Mouse (Mus musculus): ENCODE measurements at regions not wholly inside any gene's neighbourhood (a gene's known extent, or its start where the extent isn't known, plus 50 kb on each side); places are given as distances from the start of the nearest gene placed in this dataset.

DNA sequence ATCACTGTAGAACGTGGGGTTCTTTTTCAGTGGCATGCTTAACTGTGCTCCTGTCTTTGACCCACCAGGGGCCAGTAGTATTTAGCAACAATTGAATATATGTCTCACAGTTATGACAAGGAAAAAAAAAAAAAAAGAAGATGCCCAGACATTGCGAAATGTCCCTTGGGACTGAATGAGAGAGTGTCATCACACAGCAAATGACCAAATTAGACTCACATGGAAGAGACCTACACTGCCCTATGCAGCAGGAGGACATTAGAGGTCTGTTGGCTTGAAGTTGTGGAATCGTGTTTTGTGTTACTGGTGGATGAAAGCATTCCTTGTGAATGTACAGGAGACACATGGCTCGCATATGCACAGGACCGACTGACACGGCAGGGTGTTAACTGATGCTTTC lies 214.3 kb upstream of the Maf start:
- Histone ChIP-seq H3K9ac (no peak overlapping the region), H3K9me3 (ENCODE audit: low read length) (no peaks in the 10 kb centered on the region), H3K36me3 (ENCODE audit: insufficient read depth) (no peaks in the 10 kb centered on the region), H3K4me2 (ENCODE audit: low read depth) (no peak overlapping the region), H3K27me3 (ENCODE audit: insufficient read depth, low read length) (no peaks in the 10 kb centered on the region), H3K4me3 (ENCODE audit: low read depth, low read length) (no peak overlapping the region), H3K27ac (ENCODE audit: low read depth, low read length) (no peak overlapping the region), H3K4me1 (ENCODE audit: insufficient read depth) (no peaks in the 10 kb centered on the region)
- DNase-seq (no peak), ATAC-seq (no peak)
- WGBS = 90% methylated on average over 6 of the region's 6 CpGs
- TF ChIP-seq CTCF (IDR thresholded peaks at IDR 0.05; ENCODE audit: low read depth) = no peak

DNA sequence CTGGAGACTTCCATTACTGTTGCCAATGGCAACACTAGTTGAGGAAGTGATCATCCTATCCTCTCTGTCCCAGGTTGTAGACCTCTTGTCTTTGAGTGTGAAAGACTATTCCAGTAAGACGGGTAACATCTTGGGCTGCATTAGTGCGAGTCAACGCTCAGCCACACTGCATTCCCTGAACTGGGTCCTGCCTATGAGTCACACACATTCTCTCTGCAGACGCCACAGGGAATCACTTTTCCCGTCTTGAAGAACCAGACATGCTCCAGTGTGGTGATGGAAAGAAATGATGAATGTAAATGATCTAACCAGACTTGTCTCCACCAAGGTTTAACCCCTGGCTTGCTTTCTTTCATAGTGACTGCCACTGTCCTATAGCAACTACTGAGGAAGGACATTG lies 199.1 kb upstream of the Maf start:
- H3K27ac ChIP-seq (ENCODE audit: low read depth, low read length) = no peak overlapping the region
- H3K9me3 ChIP-seq (ENCODE audit: low read length) = no peaks in the 10 kb centered on the region
- no peak overlapping the region for H3K4me2 ChIP-seq (ENCODE audit: low read depth)
- no peaks in the 10 kb centered on the region for H3K27me3 ChIP-seq (ENCODE audit: insufficient read depth, low read length)
- no peak overlapping the region for H3K4me3 ChIP-seq (ENCODE audit: low read depth, low read length)
- ATAC-seq (no peak), DNase-seq (no peak)
- TF ChIP-seq CTCF (IDR thresholded peaks at IDR 0.05; ENCODE audit: low read depth) = no peak
- H3K4me1 ChIP-seq (ENCODE audit: insufficient read depth) = no peaks in the 10 kb centered on the region
- 95% methylated on average over 5 of the region's 5 CpGs for WGBS
- no peak overlapping the region for H3K9ac ChIP-seq
- H3K36me3 ChIP-seq (ENCODE audit: insufficient read depth) = no peaks in the 10 kb centered on the region

DNA sequence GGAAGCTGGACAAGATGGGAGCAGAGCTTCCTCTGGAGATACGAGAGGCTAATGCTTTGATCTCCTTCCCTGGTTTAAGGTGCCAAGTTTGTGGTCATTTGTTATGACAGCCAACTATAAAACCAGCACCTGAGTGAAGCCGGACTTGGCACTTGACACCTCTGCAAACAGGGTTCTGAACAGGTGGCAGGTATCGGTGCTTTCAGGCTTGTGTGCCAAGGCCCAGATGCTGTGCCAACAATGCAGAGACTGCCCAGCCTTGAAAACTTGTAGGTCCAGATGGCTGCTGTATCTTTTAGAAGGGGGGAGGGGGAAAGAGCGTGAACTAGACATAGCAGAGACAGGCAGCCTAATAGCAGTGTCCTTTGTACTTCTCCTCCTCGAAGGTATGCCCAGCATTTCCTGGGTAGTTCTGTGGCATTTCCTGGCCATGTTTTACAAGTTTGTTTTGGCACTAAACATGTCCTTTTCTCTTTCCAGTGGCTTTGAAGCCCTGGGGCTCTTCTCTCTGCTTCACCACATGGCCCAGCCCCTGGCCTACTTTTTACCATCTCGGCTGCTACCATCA lies 196.3 kb upstream of the Maf start:
- 60% methylated on average over 6 of the region's 6 CpGs for WGBS
- Histone ChIP-seq H3K4me1 (ENCODE audit: insufficient read depth) (no peaks in the 10 kb centered on the region), H3K4me2 (ENCODE audit: low read depth) (no peak overlapping the region), H3K36me3 (ENCODE audit: insufficient read depth) (no peaks in the 10 kb centered on the region), H3K4me3 (ENCODE audit: low read depth, low read length) (no peak overlapping the region), H3K27ac (ENCODE audit: low read depth, low read length) (no peak overlapping the region), H3K27me3 (ENCODE audit: insufficient read depth, low read length) (no peaks in the 10 kb centered on the region), H3K9me3 (ENCODE audit: low read length) (no peaks in the 10 kb centered on the region), H3K9ac (no peak overlapping the region)
- ATAC-seq (no peak), DNase-seq (no peak)
- no peak for TF ChIP-seq CTCF (IDR thresholded peaks at IDR 0.05; ENCODE audit: low read depth)

DNA sequence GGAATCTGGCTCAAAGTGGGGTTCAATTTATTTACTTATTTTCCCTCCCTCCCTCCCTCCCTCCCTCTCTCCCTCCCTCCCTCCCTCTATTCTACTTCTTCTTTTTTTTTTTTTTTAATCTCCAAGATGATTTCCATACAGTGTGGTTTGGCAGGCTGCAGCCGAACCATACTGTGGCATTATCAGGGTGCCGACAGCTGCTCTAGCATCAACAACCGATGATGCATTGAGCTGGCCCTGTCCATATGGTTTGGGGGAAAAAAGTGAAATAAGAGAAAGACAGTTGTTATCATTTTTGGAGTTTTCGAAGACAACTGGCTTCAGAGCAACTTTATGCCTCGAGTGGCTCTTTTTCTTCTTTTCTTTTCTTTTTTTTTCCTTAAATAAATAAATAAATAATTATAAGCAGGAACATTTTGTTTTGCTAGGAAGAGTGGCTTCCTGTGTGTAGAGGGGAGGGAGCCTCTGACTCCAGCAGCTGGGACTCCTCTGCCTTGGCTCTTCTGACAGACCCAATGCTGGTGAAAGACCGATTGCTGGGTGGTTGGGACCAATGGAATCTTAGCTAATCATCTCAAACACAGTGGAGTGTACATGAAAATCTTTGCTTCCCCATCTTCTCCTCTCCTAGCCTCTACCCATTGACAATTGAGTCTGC lies 190.1 kb upstream of the Maf start:
- Histone ChIP-seq H3K4me2 (ENCODE audit: low read depth) (no peak overlapping the region), H3K36me3 (ENCODE audit: insufficient read depth) (no peaks in the 10 kb centered on the region), H3K27ac (ENCODE audit: low read depth, low read length) (no peak overlapping the region), H3K4me1 (ENCODE audit: insufficient read depth) (no peaks in the 10 kb centered on the region), H3K9ac (no peak overlapping the region), H3K4me3 (ENCODE audit: low read depth, low read length) (no peak overlapping the region), H3K9me3 (ENCODE audit: low read length) (no peaks in the 10 kb centered on the region), H3K27me3 (ENCODE audit: insufficient read depth, low read length) (no peaks in the 10 kb centered on the region)
- ATAC-seq (no peak), DNase-seq (no peak)
- WGBS = 78% methylated on average over 6 of the region's 6 CpGs
- TF ChIP-seq CTCF (IDR thresholded peaks at IDR 0.05; ENCODE audit: low read depth) = no peak

DNA sequence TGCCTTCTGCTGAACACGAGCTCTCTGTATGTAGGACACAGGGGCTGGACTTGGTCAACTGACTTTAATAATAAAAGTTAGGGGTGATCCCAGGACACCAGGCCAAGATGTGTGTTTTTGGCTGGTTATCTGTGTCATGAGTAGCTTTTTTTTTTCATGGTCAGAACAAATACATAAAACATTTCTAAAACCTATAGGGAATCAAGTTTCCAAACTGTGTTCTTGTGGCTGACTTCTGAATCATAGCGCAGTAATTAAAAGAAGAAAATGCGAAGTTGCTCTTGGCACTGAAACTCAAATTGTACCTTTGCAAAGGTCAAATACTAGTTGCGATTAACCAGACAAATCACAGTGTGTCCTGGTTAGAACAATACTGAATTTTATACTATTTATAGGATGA lies 189.5 kb upstream of the Maf start:
- Histone ChIP-seq H3K9me3 (ENCODE audit: low read length) (no peaks in the 10 kb centered on the region), H3K9ac (no peak overlapping the region), H3K27ac (ENCODE audit: low read depth, low read length) (no peak overlapping the region), H3K4me2 (ENCODE audit: low read depth) (no peak overlapping the region), H3K4me1 (ENCODE audit: insufficient read depth) (no peaks in the 10 kb centered on the region), H3K4me3 (ENCODE audit: low read depth, low read length) (no peak overlapping the region), H3K36me3 (ENCODE audit: insufficient read depth) (no peaks in the 10 kb centered on the region), H3K27me3 (ENCODE audit: insufficient read depth, low read length) (no peaks in the 10 kb centered on the region)
- ATAC-seq = no peak
- DNase-seq = no peak
- 82% methylated on average over 4 of the region's 4 CpGs for WGBS
- no peak for TF ChIP-seq CTCF (IDR thresholded peaks at IDR 0.05; ENCODE audit: low read depth)

DNA sequence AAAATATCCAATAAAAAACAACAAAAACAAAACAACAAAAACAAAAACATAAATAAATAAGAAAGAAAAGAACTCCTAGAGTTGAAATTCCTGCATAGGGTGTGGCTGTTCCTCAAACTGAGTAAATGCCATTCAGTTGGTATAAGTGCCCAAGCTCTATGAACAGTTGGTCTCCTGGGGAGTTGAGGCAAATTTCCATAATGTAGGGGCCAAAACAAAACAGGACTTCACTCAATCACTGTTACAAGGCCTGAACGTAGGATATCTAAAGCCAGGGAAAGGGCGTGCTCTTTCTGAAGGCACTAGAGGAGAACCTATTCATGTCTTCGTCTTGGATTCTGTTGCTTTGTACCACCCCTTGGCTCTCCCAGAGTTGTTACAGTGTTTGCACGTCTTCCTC lies 188.5 kb upstream of the Maf start:
- DNase-seq (no peak), ATAC-seq (no peak)
- no peaks in the 10 kb centered on the region for H3K36me3 ChIP-seq (ENCODE audit: insufficient read depth)
- no peaks in the 10 kb centered on the region for H3K4me1 ChIP-seq (ENCODE audit: insufficient read depth)
- TF ChIP-seq CTCF (IDR thresholded peaks at IDR 0.05; ENCODE audit: low read depth) = no peak
- no peak overlapping the region for H3K4me2 ChIP-seq (ENCODE audit: low read depth)
- no peak overlapping the region for H3K9ac ChIP-seq
- no peaks in the 10 kb centered on the region for H3K9me3 ChIP-seq (ENCODE audit: low read length)
- no peak overlapping the region for H3K4me3 ChIP-seq (ENCODE audit: low read depth, low read length)
- WGBS = 76% methylated on average over 4 of the region's 4 CpGs
- no peaks in the 10 kb centered on the region for H3K27me3 ChIP-seq (ENCODE audit: insufficient read depth, low read length)
- no peak overlapping the region for H3K27ac ChIP-seq (ENCODE audit: low read depth, low read length)

DNA sequence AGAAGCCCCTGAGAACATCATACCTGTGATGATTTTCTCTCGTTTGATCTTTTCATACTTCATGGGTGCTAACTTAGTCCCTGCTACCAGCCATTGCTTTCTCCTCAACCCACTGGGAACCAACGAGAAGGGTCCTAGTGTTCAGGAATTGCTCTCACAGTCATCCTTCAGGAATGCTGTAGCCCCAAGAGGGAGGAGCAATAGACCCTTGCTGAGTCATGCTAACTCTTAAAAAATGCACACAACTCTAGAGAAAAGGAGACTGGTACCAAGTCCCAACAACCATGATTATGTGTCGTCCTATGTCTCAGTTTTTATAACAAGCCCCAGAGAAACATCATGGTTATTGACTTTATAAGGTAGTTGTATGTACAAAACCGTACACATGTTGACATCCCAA lies 180.7 kb upstream of the Maf start:
- H3K36me3 ChIP-seq (ENCODE audit: insufficient read depth) = no peaks in the 10 kb centered on the region
- H3K9ac ChIP-seq = no peak overlapping the region
- H3K4me3 ChIP-seq (ENCODE audit: low read depth, low read length) = no peak overlapping the region
- H3K4me2 ChIP-seq (ENCODE audit: low read depth) = no peak overlapping the region
- no peaks in the 10 kb centered on the region for H3K27me3 ChIP-seq (ENCODE audit: insufficient read depth, low read length)
- no peaks in the 10 kb centered on the region for H3K4me1 ChIP-seq (ENCODE audit: insufficient read depth)
- TF ChIP-seq CTCF (IDR thresholded peaks at IDR 0.05; ENCODE audit: low read depth) = no peak
- no peak for DNase-seq
- H3K27ac ChIP-seq (ENCODE audit: low read depth, low read length) = no peak overlapping the region
- no peaks in the 10 kb centered on the region for H3K9me3 ChIP-seq (ENCODE audit: low read length)
- WGBS = 88% methylated on average over 4 of the region's 4 CpGs
- no peak for ATAC-seq

All from forebrain, postnatal 0 days (tissue).